Mouse (Mus musculus): ENCODE data around the gene Itk. TPM values are rescaled to one million over a fixed set of nuclear protein-coding genes. Genes with fewer than 3 reads are reported as not detected.
A peak's percentile ranks its signal among the peaks of the same experiment; 100 is the strongest.

Itk gene
- polyA plus RNA-seq, 3 experiments from 2014 or later = 82.4 to 182 (median 158) TPM

DNA sequence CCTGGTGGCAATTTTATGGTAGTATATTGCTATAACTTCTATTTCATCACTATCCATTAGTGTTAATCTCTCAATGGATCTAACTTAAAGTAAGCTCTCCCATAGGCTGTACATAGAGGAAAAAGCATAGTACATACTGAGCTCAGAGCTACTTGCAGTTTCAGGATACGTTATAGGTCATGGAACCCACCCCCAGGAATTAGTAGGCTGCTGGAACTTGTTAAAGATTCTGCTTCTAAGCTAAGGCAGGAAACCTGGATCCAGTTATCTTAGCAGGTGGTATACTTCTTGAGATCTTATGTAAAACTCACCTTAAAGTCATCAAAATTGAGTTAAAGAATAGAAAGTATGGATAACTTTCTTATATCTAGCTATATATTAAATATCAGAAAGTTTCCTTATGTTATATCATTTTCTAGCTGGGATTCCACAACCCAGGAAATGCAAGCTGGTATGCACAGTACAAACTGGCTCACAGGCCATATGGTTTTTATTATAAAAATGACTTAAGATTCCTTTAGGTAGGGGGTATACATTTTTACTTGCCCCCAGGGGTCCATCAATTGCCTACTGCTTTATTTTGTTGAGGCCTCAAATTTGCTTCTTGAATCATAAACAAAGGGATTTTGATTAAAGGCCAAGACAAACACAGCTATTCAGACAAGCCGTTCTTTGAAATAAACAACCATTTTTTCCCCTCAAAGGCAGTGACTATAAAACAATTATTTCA is 39.5 kb downstream of the Itk start:
- ATAC-seq = no peak

DNA sequence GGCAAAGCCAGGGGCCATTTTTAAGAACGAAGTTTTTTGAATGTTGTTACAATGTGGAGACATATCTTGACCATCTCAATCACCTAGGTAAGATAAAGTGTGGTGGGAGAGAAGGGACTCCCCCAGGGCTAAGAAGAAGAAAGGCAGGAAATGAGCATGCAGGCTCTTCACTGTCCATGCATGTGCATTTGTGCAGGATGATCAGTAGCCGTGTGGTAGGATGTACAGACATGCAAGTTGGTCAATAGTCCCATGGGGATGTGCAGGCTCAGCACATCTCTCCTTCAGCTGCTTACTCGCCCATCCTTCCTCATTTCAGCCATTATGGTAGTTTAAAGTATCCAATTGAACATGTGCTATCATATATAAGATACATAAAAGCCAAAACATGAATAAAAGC is 40.9 kb downstream of the Itk start:
- peak; percentile 30 for ATAC-seq

- peak; percentile 7 for ATAC-seq
Observed at GRCm38 (mm10) chr11:46347756-46348155, 41.6 kb downstream of the Itk start.

- ATAC-seq = peak; percentile 81
Observed at GRCm38 (mm10) chr11:46343886-46344546, 45.3 kb downstream of the Itk start.

GRCm38 (mm10) chr11:46341960-46342359 is 47.4 kb downstream of the Itk start:
- ATAC-seq = no peak

- ATAC-seq = no peak
Observed at GRCm38 (mm10) chr11:46336020-46336419, 53.3 kb downstream of the Itk start.

GRCm38 (mm10) chr11:46332217-46332616 is 57.1 kb downstream of the Itk start:
- ATAC-seq = no peak

DNA sequence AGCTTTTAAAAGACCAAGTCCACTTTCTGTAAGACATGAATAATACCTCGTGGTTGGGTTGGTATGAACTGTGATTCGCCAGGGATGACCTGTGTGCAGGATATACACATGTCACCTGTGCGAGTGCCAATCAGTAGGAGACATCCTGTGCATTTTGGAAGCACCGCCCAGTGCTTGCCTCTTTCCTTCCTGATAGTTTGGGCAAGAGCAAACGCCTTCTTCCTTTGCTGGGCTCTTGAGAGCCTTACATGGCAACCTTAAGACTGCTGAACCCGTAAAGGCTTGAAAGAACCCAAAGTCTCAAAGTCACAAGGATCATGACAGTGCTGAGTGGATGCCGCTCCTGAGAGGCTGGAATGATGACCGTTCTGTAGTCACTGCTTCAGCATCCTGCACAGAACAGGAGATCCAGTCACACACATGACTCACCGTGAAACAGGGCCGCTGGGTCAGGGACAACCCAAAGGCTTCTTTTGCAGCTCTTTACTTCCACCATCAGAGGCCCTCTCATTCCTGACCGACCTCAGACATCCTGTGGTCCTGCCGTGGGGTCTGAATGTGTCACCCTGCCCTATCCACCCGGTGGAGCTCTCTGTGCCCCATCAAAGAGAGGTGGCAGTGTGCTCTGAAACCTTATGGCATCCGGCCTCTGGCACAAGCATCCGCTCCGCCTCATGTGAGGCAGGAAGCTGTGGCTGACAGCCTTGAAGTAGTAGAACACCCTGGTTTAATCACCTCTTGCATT is 62.9 kb downstream of the Itk start:
- peak; percentile 92 for ATAC-seq

DNA sequence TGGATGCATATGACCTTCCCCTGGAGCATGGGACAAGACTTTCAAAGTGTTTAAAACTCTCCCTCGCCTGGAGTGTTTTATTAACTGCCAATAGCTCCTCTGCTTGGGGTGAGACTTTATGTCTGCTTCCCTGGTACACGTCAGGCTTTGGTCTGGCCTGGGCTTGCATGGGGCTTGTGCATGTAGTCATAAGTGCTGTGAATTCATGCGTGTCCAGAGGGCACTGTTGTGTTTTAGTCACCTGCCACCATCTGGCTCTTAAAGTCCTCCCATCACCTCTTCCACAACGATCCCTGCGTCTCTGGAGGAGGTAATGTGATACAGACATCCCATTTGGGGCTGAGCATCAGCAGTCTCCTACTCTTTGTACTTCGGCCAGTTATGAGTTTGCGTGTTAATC is 67.8 kb downstream of the Itk start:
- no peak for ATAC-seq

DNA sequence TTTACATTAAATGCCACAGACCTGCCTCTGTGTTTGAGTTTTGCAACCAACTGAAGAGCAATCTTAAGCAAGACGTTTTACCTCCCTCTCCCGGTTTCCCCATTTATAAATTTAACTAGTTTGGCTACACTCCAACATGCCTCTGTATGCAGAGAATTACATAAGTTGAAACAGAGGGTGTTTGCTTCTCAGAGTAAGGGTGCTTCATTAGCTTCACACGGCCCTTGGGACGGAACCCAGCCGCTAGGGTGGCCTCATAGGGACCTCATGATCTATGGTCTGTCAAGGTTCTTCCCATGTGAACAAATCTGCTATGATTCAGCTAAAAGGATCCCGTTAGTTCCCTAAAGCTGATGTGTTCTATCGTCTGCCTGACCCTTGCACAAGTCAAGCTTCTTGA is 74.8 kb downstream of the Itk start:
- no peak for ATAC-seq

- no peak for ATAC-seq
Observed at GRCm38 (mm10) chr11:46313851-46314250, 75.5 kb downstream of the Itk start.

- no peak for ATAC-seq
Observed at GRCm38 (mm10) chr11:46312523-46313035, 76.7 kb downstream of the Itk start, which contains the start of gene Cyfip2. Gene Cyfip2, minus strand, starts transcription at chr11:46312859.

- peak; percentile 51 for ATAC-seq
Observed at GRCm38 (mm10) chr11:46311703-46312522, 77.4 kb downstream of the Itk start.

- ATAC-seq = peak; percentile 23
Observed at GRCm38 (mm10) chr11:46311181-46311702, 78.1 kb downstream of the Itk start.

GRCm38 (mm10) chr11:46310647-46311063 is 78.7 kb downstream of the Itk start:
- no peak for ATAC-seq

- no peak for ATAC-seq
Observed at GRCm38 (mm10) chr11:46309808-46310555, 79.3 kb downstream of the Itk start.

DNA sequence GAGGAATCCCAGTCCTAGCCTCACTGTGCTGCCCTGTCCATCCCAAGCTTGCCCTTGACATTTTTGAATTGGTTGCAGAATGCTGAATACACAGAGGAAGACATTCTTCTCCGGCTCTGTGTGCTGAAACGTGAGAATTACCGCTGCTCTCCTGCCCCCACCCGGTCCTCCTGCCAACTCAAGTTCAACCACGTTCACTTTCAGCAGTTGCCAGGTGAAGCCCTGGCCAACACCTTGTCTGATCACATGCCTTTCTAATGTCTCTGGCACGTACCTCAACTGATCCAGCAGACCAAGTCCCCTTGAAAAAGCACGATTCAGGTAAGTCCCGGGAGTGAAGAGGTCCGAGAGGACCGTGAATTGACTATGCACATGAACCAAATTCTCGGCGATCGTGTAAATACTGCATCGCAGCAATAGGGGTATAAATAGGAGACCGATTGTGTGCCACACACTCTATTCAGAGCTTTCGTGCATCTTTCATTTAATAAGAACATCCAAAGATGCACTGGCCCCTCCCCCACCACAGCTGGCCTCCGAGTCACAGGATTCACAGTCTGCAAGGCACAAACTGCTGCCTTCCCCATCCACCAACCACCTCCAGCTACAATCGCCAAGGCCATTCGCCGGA is 80.1 kb downstream of the Itk start:
- no peak for ATAC-seq

- ATAC-seq = peak; percentile 39
Observed at GRCm38 (mm10) chr11:46308271-46308974, 80.9 kb downstream of the Itk start.

- ATAC-seq = peak; percentile 63
Observed at GRCm38 (mm10) chr11:46307768-46308167, 81.5 kb downstream of the Itk start.

GRCm38 (mm10) chr11:46306776-46307175 is 82.5 kb downstream of the Itk start:
- no peak for ATAC-seq
